Mouse (Mus musculus) splenic B cell, adult 2 months (primary cell): ENCODE results near the gene Tmem131.
A peak's percentile ranks its signal among the peaks of the same experiment; 100 is the strongest.

Experiments
- DNase-seq: peaks from one replicate; pipeline ENCODE4 v3.0.0-alpha.2; 2011; ENCODE audit warnings: low read depth, low spot score
- H3K27me3 ChIP-seq: 2 replicates; pipeline ENCODE4 v1.6.1; 2012; ENCODE audit warnings: mild to moderate bottlenecking, low read length, moderate library complexity, mixed read lengths; ENCODE audit not compliant: control insufficient read depth, poor library complexity, insufficient read depth, severe bottlenecking
- H3K36me3 ChIP-seq: 2 replicates; pipeline ENCODE4 v1.6.1; 2012; ENCODE audit warnings: mild to moderate bottlenecking, low read length, moderate library complexity, mixed read lengths; ENCODE audit not compliant: control insufficient read depth, poor library complexity, insufficient read depth, severe bottlenecking

The Tmem131 gene

DNA sequence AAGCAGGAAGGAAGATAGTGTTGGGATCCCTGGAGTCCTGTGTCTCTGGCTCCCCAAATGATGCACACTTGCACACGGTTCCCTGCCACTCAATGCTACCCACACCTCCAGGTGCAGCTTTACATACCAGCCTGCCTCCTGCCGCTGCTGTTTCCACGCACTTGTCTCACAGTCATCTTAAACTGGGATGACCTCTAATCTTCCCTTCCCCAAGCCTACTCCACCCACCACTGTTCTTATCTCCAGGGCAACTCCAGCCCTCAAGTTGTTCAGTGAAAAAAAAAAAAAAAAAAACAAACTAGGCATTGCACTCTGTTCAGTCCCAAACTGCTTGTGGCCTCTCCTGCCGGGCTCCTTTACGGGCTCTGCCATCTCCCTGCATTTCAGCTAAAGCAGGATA is at the start of gene Tmem131:
Tmem131 (minus strand) TSS at position 14 of the 400 bp plus-strand sequence.
- no peaks in the 10 kb centered on the region for H3K27me3 ChIP-seq
- no peak for DNase-seq
- no peaks in the 10 kb centered on the region for H3K36me3 ChIP-seq

DNA sequence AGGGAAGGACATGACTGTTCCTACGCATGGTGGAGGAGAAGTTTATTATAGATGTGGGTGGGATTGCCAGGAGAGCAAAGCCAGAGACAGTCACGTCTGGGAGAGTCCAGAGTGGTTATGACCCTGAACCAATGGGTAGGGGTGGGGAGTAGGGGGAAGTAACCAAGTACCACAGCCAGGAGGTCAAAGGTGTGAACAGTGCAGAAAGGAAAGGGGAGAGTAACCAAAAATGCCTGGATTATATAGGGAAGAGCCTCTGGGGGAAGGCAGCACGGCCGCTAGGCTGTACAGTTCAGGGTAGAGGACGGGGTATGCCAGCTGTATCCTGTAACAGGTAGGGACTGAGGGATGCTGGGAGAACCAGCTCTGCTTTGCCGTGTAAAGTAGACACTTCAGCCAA is 45.1 kb upstream of the Tmem131 start:
- no peaks in the 10 kb centered on the region for H3K36me3 ChIP-seq
- no peaks in the 10 kb centered on the region for H3K27me3 ChIP-seq
- no peak for DNase-seq

DNA sequence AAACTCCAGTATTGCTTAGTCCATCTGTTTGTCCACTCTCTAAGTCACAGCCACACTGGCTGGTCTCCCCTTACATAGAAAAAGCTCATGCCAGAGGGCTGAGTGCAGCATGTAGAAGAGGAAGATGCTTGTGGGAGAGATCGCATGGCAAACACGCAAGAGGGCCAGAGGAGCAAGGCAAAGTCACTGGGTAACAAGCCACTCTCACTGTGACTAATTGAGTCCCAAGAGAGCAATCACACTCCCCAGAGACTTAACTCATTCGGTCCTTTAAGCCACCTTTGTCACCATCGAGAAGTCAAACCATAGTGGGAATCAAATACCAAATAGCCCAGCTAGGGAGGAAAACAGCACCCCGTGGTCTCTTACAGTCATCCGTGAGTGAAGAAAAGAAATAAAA is 44.7 kb upstream of the Tmem131 start:
- no peaks in the 10 kb centered on the region for H3K36me3 ChIP-seq
- H3K27me3 ChIP-seq = no peaks in the 10 kb centered on the region
- DNase-seq = peak; percentile 84

DNA sequence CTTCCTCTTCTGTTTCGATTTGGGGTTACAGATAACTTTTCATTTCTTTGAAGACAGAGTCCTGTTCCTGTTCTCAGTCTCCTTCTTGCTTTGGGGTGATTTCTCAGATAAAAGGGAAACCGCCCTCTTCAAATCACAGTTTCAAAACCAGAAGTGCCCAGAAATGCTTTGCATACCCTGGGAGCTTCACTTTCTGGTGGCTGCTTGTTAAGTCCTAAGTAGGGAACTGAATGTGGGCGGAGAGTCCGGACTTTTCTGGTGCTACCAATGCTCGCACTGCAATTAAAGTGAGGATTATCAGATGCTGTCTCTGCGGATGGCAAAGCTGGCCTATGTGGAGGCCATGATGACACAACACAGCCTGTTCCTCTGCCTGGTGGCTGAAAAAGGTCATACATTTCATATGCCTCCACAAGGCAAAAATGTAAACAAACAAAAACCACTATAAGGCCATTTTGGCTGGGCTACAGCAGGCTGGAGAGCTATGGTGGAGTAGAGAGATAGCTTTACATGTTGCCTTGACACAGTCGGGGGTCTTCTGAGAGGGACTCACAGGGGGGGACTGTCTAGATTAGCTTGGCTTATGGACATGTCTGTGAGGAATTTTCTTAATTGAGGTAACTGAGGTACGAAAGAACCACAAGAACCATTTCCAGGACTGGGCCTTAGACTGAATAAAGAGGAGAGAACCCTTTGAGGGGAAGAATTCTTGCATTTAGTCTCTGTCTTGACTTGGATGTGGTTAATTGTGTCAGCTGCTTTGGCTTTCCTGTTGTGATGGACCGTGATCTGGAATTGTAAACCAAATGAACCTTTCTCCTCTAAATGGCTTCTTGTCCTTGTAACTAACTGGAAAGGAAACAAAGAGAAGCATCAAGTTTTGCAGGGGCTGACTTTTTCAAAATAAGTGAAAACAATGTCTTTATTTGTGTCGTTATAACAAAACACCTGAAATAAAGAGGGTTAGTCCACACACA is 44.0 kb upstream of the Tmem131 start:
- peak; percentile 76 for DNase-seq
- Histone ChIP-seq H3K27me3 (no peaks in the 10 kb centered on the region), H3K36me3 (no peaks in the 10 kb centered on the region)

DNA sequence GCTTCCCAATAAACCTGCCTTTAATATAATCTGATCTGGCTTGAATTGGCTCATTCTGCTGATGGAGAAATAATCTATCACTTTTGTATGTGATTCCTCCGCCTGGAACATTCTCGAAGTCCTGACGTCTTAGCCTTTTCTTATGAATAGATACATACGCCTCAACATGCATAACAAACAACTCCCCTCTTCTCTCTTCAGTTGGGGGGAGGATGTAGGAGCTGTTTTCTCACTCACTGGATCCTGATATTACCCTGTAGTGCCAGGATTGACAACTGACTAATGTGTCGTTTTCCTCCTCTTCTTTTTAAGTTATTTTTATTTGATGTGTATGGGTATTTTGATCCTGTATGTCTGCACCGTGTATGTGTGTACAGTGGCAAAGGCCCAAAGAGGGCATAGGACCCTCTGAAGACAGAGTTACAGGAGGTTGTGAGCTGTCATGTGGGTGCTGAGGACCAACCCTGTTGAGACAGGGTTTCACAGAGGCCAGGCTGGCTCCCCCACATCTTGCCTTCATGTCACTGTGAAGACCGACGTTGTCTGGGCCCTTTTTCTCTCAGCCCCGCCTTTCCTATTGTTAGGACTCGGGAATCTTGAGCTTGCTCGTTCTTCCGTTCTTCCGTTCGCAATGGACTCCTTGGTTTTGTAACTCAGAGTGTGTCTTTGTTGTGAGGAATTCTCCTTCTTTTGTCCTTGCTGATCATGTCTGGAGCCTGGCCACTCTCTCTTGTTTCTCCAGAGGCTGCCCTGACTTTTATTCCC is 43.1 kb upstream of the Tmem131 start:
- no peaks in the 10 kb centered on the region for H3K36me3 ChIP-seq
- no peaks in the 10 kb centered on the region for H3K27me3 ChIP-seq
- DNase-seq = no peak

DNA sequence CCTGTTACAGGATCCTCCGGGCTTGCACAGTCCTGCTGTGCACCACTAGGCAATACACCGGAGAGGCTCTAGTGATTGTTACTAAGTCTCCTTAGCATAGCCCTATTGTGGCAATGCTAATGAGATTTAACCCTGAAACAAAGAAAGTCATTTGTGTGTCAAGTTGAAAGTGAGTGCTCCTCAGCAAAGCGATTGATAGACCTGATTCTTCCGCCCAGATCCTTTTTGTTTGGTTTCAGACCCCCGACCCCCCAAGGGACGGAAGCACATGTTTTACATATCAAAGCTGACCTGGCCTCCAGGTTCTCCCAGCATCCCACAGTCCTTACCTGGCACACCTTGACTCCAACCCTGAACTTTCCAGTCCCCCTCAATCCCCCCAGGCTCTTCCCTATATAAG is 42.4 kb upstream of the Tmem131 start:
- Histone ChIP-seq H3K27me3 (no peaks in the 10 kb centered on the region), H3K36me3 (no peaks in the 10 kb centered on the region)
- DNase-seq = no peak

DNA sequence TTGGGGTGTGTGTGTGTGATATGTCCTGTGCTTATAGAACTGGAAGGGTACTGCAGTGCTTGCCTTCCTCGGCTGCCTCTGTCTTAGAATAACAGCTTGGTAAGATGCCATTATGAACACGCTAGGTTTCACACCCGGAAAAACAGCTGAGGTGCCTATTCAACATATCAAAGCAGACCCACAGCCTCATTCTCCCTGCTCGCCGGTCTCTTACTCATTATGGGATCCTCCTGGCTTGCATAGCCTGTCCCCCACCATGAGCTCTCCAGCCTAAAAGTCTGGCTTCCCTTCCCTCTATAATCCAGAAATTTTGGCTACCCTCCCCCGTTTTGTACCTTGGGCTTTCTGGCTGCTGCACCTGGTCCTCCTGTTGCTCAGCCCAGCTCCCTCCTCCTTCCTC is 40.9 kb upstream of the Tmem131 start:
- no peak for DNase-seq
- Histone ChIP-seq H3K36me3 (no peaks in the 10 kb centered on the region), H3K27me3 (no peaks in the 10 kb centered on the region)

DNA sequence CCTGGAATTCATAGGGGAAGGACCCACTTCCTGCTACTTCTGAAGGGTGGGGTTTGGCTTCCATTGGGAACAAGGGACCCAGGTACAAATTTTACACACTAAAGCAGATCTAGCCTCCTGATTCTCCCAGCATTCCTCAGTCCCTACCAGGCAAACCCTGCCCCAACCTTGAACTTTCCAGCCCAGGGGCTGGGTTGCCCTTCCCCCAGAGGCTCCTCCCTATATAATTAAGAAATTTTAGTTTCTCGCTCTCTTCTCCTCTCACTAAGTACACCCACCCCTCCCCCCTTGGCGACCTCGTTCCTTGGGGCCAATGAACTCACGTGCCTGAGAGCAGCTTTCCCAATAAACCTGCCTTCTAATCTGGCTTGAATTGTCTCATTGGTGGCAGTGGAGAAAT is 40.3 kb upstream of the Tmem131 start:
- Histone ChIP-seq H3K36me3 (no peaks in the 10 kb centered on the region), H3K27me3 (no peaks in the 10 kb centered on the region)
- no peak for DNase-seq

DNA sequence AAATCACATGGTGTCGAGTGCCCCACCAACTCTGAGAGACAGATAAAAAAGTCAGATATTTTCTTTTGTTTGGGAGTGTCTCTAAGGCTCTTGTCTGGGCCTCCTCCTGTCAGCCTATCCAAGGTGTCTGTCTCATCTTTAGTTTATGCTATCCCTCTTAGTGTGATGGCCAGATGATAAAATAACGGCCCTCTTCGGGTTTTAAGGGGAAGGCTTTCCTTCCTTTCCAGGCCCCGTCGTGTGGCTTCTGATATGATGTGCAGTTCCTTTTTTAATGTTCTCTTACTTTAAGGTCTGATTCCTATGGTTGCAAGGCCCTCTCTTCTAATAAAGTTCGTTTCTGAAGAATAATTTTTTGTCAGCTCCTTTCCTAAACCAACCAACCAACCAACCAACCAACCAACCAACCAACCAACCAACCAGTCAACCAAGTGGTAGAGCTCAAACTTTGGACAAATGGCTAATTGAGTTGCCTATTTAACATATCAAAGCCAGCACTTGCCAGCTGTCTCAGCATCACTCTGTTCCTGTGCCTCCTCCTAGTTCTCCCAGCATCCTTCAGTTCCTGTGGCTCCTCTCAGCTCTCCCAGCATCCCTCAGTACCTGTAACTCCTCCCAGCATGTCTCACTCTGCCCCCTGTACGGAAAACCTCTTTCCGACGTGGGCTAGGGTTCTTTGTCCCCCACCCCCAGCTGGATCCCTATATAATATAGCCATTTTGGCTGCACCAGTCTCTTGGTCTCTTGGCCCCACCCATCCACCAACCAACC is 38.9 kb upstream of the Tmem131 start:
- DNase-seq = no peak
- Histone ChIP-seq H3K36me3 (no peaks in the 10 kb centered on the region), H3K27me3 (no peaks in the 10 kb centered on the region)

DNA sequence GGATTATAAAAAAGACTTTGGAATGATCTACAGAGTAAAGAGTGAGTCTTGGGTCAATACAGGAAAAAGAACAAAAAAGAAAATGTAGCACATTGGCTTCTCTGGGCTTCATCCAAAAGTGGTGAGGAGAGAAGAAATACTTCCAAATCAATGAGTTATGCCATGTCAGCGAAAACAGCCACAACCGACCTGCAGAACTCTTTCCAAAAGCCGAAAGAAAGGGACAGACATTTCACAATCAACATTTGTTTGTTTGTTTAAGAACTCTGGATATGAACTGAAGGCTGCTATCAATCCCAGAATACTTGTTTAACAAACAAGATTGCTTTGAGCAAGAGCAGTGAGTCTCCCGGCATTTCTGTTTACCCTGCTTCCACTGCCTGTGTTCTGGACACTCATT is 33.3 kb upstream of the Tmem131 start:
- H3K36me3 ChIP-seq = no peaks in the 10 kb centered on the region
- DNase-seq = no peak
- H3K27me3 ChIP-seq = no peaks in the 10 kb centered on the region

DNA sequence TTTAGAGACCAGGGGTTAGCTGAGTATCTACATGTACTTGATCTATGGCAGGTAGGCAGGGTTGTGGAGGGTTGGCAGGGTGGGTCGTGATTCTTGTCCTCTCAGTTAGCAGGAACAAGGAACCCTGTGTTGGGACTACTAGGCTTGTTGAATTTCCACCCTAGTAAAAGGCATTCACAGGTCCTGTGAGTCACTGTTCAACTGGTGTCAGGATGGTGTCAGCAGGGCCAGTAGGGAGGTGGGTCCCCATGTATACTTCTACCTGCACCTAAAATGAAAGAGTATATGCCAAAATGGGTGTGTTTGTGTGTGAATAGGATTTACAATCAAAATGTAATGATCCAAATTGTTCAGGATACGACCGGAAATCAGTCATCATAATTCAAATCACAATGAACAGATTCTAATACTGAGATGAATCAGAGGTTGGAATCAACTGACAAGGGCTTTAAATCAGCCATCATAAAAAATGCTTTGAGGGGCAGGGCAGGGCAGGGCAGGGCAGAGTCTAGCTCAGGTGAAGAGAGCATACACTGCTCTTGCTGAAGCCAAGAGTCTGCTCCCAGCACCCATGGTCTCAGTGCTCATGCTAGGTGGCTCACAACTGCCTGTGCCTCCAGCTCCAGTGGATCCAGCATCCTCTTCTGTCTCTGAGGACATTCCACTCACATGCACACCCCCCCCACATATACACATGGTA is 27.6 kb upstream of the Tmem131 start:
- Histone ChIP-seq H3K36me3 (no peaks in the 10 kb centered on the region), H3K27me3 (no peaks in the 10 kb centered on the region)
- no peak for DNase-seq

DNA sequence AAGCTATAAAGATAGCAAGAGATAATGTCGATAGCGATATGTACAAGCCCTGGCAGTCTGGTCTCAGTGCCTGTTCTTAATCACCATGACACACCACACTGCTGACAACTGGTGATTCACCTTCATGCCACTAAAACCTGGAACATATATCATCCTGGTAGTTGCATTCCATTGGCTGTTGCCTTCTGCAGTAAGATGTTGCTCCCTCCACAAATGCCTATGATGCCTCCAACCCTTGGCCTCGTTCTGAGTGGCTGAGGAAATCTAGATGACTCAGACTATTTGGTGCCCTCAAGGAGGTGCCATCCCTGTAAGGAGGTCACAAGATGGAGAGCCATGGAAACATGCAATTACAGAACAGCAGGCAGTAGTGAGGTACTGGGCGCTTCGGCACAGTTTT is 22.4 kb upstream of the Tmem131 start:
- DNase-seq = no peak
- no peaks in the 10 kb centered on the region for H3K27me3 ChIP-seq
- H3K36me3 ChIP-seq = no peaks in the 10 kb centered on the region

DNA sequence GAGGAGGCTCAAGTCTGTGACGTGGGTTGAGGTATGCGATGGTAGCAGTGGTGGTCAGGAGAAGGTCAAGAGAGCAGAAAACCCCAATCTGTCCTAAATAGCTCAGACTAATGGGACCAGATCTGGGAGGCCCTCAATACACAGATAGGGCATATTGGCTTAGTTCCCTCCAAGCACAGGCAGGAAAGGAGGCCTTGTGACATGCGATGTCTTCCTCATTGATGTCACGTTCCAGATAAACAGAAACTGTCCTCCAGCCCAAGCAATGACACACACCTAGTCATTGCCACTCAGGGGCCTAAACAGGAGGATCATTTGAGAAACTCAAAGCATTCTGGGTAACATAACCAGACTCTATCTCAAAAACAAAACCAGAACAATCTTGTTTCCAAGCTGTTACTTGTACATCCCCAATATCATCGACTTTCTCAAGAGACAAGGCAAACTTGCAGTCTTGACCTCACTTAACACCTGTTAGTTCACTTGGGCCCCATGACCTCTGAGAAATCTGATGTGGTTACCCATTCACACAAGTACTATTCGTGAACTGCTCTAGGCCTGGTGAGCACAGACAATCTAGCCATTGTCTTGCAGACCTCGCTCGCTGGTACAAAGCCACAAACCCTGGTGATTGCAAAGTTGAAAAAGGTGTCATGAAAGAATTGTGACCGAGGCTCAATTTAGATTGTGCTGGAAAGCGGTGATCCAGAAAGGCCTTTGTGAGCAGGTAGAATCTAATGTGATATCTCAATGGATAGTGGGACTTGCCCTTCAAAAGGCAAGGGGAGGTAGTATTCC is 19.1 kb upstream of the Tmem131 start:
- no peak for DNase-seq
- no peaks in the 10 kb centered on the region for H3K36me3 ChIP-seq
- no peaks in the 10 kb centered on the region for H3K27me3 ChIP-seq
